Comparison of ENCODE assay signal across 24 mouse cellular contexts in the genomic region with DNA sequence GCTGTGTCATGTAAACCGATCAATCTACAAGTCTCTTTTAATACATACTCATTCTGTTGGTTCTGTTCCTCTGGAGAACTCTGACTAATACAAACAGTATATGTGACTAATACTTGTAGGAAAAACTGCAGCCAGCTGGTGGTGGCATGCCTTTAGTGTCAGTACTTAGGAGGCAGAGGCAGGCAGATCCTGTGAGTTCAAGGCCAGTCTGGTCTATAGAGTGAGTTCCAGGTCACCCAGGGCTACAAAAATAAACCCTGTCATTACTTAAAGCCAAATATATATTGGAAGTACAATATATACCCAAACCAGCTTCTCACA. TPM values are rescaled to one million over a fixed set of nuclear protein-coding genes. Genes with fewer than 3 reads are reported as not detected.
DNase-seq lines count a peak whose midpoint lies in the region; TF ChIP-seq lines count a peak whose summit lies in the region.
"Had no signal": no experiment of that assay in that cellular context is flagged by ENCODE, and none has a peak within 500 bp of the region (broad histone marks: within the 10 kb centered on the region; RNA-seq: fewer than 3 reads in every experiment).

No protein-coding gene starts in this region.

- TF ChIP-seq POLR2A in CH12.LX (IDR thresholded peaks at IDR 0.05; ENCODE audit: low read depth, low read length): no peak

- in situ Hi-C loops in CH12.LX (cut with MboI; ENCODE audit: low pct_ligation_motif_present, low pct_unique_long_range_greater_than_20kb, low sequenced_read_pairs): no loop called here

- no peak overlapping the region for H3K4me3 ChIP-seq in CH12.LX (replicated peaks in 1 of 3; ENCODE audit: low read depth in 2 of 3, low read length in 2 of 3, poor library complexity in 1 of 3)
- H3K4me3 ChIP-seq: embryonic facial prominence, embryonic 10.5 days; embryonic facial prominence, embryonic 12.5 days; forebrain, embryonic 13.5 days; forebrain, embryonic 15.5 days had no signal

- peak; percentile 49 for DNase-seq in 3T3-L1 (ENCODE audit: low read depth, low spot score)
- peak; percentile 45 for DNase-seq in CH12.LX (ENCODE audit: extremely low read depth)
- DNase-seq in gastrocnemius, postnatal 4 days (ENCODE audit: low spot score in 2 of 2): no peak
- DNase-seq in right cerebral cortex, postnatal 25 days: no peak
- DNase-seq in right cerebral cortex, postnatal 36 days (ENCODE audit: low spot score in 2 of 2): no peak
- DNase-seq: adrenal gland, adult 8-10 months; adrenal gland, postnatal 14 days; adrenal gland, postnatal 36 days; B cell, adult 2 months; cerebellum, adult 11-12 months; cerebellum, adult 2 months; cerebellum, adult 9-10 months; cerebellum, postnatal 10 days; cerebellum, postnatal 25 days; forebrain, postnatal 0 days had no signal

- no peaks in the 10 kb centered on the region for H3K79me2 ChIP-seq in CH12.LX (replicated peaks; ENCODE audit: control insufficient read depth, extremely low read depth, insufficient read depth, poor library complexity, severe bottlenecking)

- TF ChIP-seq EP300 in CH12.LX (IDR thresholded peaks at IDR 0.05; ENCODE audit: low read length): peak; percentile 85

- H3K27ac ChIP-seq in CH12.LX (ENCODE audit: insufficient read depth, low read depth): peak overlapping the region; percentile 88
- H3K27ac ChIP-seq: embryonic facial prominence, embryonic 10.5 days; embryonic facial prominence, embryonic 12.5 days; forebrain, embryonic 13.5 days; forebrain, embryonic 15.5 days had no signal

- H3K36me3 ChIP-seq in CH12.LX (replicated peaks in 1 of 2; ENCODE audit: control insufficient read depth in 1 of 2, insufficient read depth in 1 of 2, low read length in 1 of 2): no peaks in the 10 kb centered on the region
- H3K36me3 ChIP-seq: embryonic facial prominence, embryonic 10.5 days; embryonic facial prominence, embryonic 12.5 days; forebrain, embryonic 15.5 days had no signal

- H3K9me3 ChIP-seq in CH12.LX (replicated peaks; ENCODE audit: low read length): peaks cover 11% of the 10 kb centered on the region
- H3K9me3 ChIP-seq: embryonic facial prominence, embryonic 10.5 days; embryonic facial prominence, embryonic 12.5 days; forebrain, embryonic 13.5 days; forebrain, embryonic 15.5 days had no signal

- peak overlapping the region; percentile 60; the same call in 1 of the 2 replicates for H3K4me2 ChIP-seq in CH12.LX (ENCODE audit: insufficient read depth, low read depth, poor library complexity, severe bottlenecking)
- H3K4me2 ChIP-seq: embryonic facial prominence, embryonic 12.5 days; forebrain, embryonic 13.5 days; forebrain, embryonic 15.5 days had no signal

- H3K9ac ChIP-seq in CH12.LX (ENCODE audit: insufficient read depth, low read depth): peak overlapping the region; percentile 59; the same call in 1 of the 2 replicates
- H3K9ac ChIP-seq: embryonic facial prominence, embryonic 12.5 days; forebrain, embryonic 13.5 days; forebrain, embryonic 15.5 days; forebrain, postnatal 0 days had no signal

- TF ChIP-seq RAD21 in CH12.LX (IDR thresholded peaks at IDR 0.05; ENCODE audit: low read depth, low read length): no peak

- dilution Hi-C loops in CH12.LX (cut with MboI; ENCODE audit: extremely low pct_ligation_motif_present, extremely low pct_unique_long_range_greater_than_20kb, low sequenced_read_pairs): no loop called here

- peaks cover 12 to 28% of the 10 kb centered on the region in 2 experiments for H3K4me1 ChIP-seq in CH12.LX (ENCODE audit: control insufficient read depth in 1 of 2, insufficient read depth in 2 of 2)
- H3K4me1 ChIP-seq: embryonic facial prominence, embryonic 12.5 days; forebrain, embryonic 15.5 days had no signal

- no peak for TF ChIP-seq CTCF in CH12.LX (conservative IDR thresholded peaks at IDR 0.05 in 1 of 2, IDR thresholded peaks at IDR 0.05 in 1 of 2; ENCODE audit: low read depth in 2 of 2, low read length in 2 of 2)

- no peaks in the 10 kb centered on the region for H3K27me3 ChIP-seq in CH12.LX (replicated peaks)
- H3K27me3 ChIP-seq: embryonic facial prominence, embryonic 12.5 days; forebrain, embryonic 13.5 days; forebrain, embryonic 15.5 days; Patski had no signal

TF ChIP-seq in CH12.LX, 34 proteins besides CTCF, POLR2A, EP300 and RAD21:
- no peak for TF ChIP-seq USF1 (IDR thresholded peaks at IDR 0.05; ENCODE audit: low read depth, low read length)
- 0 out of 2 replicates have a peak, but pooled peaks have one; percentile 33 for TF ChIP-seq SIN3A (IDR thresholded peaks at IDR 0.05; ENCODE audit: low read length)
- no peak for TF ChIP-seq ZC3H11A (IDR thresholded peaks at IDR 0.05; ENCODE audit: low read depth, low read length)
- TF ChIP-seq USF2 (conservative IDR thresholded peaks at IDR 0.05; ENCODE audit: low read depth, low read length): no peak
- TF ChIP-seq IRF4 (IDR thresholded peaks at IDR 0.05; ENCODE audit: low read depth, low read length): peak; percentile 84
- peak; percentile 62 for TF ChIP-seq BHLHE40 (IDR thresholded peaks at IDR 0.05; ENCODE audit: low read depth, low read length)
- TF ChIP-seq JUN (IDR thresholded peaks at IDR 0.05; ENCODE audit: insufficient read depth, low read depth, low read length): peak; percentile 73
- peak; percentile 35; the same call in 1 of the 2 replicates for TF ChIP-seq TCF12 (IDR thresholded peaks at IDR 0.05; ENCODE audit: low read depth, low read length)
- no peak for TF ChIP-seq MAX (IDR thresholded peaks at IDR 0.05; ENCODE audit: low read length)
- 0 out of 2 replicates have a peak, but pooled peaks have one; percentile 34 for TF ChIP-seq RCOR1 (conservative IDR thresholded peaks at IDR 0.05; ENCODE audit: low read depth, low read length)
- TF ChIP-seq HCFC1 (IDR thresholded peaks at IDR 0.05; ENCODE audit: low read depth, low read length): no peak
- no peak; the same call in 1 of the 2 replicates for TF ChIP-seq ETS1 (conservative IDR thresholded peaks at IDR 0.05; ENCODE audit: low read depth, low read length)
- peak; percentile 74 for TF ChIP-seq JUND (conservative IDR thresholded peaks at IDR 0.05; ENCODE audit: low read depth, low read length)
- peak; percentile 83 for TF ChIP-seq TBP (conservative IDR thresholded peaks at IDR 0.05; ENCODE audit: low read depth, low read length)

RNA-seq across cellular contexts. Expression of a gene that starts 13.8 kb away (rescaled TPM):
- total RNA-seq in CH12.LX (2012; rRNA removed): 3.1 and 3.3 TPM in 2 replicates
- 3.2 and 3.9 TPM in 2 replicates for total RNA-seq in CH12.LX (2014; rRNA removed)
- 2.2 and 3.1 TPM in 2 replicates for polyA plus RNA-seq in CH12.LX (2012; ENCODE audit: insufficient read length, low read depth)
- 1 to 10 TPM; 1.0 to 1.4 TPM for total RNA-seq in gastrocnemius, postnatal 4 days (2021)
- total RNA-seq: forebrain, postnatal 0 days had no signal
- polyA plus RNA-seq: forebrain, embryonic 15.5 days had no signal

RNA-seq across cellular contexts. Expression of a gene that starts 13.9 kb away (rescaled TPM):
- 38.4 and 43.4 TPM in 2 replicates for total RNA-seq in CH12.LX (2012; rRNA removed)
- total RNA-seq in CH12.LX (2014; rRNA removed): 30.8 and 35.4 TPM in 2 replicates
- 45.0 and 47.1 TPM in 2 replicates for polyA plus RNA-seq in CH12.LX (2012; ENCODE audit: insufficient read length, low read depth)
- total RNA-seq in gastrocnemius, postnatal 4 days (2021): 100 to 1,000 TPM; 211 to 234 TPM

RNA-seq across cellular contexts. Expression of a gene that starts 32.1 kb away (rescaled TPM):
- total RNA-seq in CH12.LX (2012; rRNA removed) (not detected in 2 replicates), CH12.LX (2014; rRNA removed) (not detected in 2 replicates)
- not detected in 2 replicates for polyA plus RNA-seq in CH12.LX (2012; ENCODE audit: insufficient read length, low read depth)
- total RNA-seq in gastrocnemius, postnatal 4 days (2021): under 1 TPM in 1 of 2 experiments, not detected in 1; 0.61 TPM
- total RNA-seq: adrenal gland, adult 18-20 months; adrenal gland, adult 8-10 months; adrenal gland, postnatal 14 days; adrenal gland, postnatal 36 days; ES-E14 had no signal
- polyA plus RNA-seq: activated CD4-positive, CD25-positive, alpha-beta regulatory T cell, adult 4 months; CD4-positive, CD25-positive, alpha-beta regulatory T cell, adult 4 months; embryonic facial prominence, embryonic 10.5 days; Patski had no signal

Comparison
In these comparisons a context has a peak if more than half of its experiments do, and no peak if none do; other contexts are left out.
1. DNase-seq: peak in 3T3-L1 (single experiment) and CH12.LX (single experiment); none in gastrocnemius, postnatal 4 days (0 of 2), right cerebral cortex, postnatal 25 days (single experiment) and right cerebral cortex, postnatal 36 days (0 of 2).
2. RNA of a gene that starts 13.9 kb away (total RNA-seq): 211 to 234 TPM in gastrocnemius, postnatal 4 days; 30.8 to 43.4 TPM in CH12.LX; every median in the first group is over 4 times any median in the second.